Mouse (Mus musculus) c-Kit-positive CD71-positive TER-119-positive erythroid progenitor cells, embryonic 14.5 days (primary cell): ENCODE results near the gene Speg.

Experiments used
- DNase-seq: peaks from one replicate; pipeline ENCODE4 v3.0.0-alpha.2; 2013; ENCODE audit warnings: low spot score

Speg gene

DNA sequence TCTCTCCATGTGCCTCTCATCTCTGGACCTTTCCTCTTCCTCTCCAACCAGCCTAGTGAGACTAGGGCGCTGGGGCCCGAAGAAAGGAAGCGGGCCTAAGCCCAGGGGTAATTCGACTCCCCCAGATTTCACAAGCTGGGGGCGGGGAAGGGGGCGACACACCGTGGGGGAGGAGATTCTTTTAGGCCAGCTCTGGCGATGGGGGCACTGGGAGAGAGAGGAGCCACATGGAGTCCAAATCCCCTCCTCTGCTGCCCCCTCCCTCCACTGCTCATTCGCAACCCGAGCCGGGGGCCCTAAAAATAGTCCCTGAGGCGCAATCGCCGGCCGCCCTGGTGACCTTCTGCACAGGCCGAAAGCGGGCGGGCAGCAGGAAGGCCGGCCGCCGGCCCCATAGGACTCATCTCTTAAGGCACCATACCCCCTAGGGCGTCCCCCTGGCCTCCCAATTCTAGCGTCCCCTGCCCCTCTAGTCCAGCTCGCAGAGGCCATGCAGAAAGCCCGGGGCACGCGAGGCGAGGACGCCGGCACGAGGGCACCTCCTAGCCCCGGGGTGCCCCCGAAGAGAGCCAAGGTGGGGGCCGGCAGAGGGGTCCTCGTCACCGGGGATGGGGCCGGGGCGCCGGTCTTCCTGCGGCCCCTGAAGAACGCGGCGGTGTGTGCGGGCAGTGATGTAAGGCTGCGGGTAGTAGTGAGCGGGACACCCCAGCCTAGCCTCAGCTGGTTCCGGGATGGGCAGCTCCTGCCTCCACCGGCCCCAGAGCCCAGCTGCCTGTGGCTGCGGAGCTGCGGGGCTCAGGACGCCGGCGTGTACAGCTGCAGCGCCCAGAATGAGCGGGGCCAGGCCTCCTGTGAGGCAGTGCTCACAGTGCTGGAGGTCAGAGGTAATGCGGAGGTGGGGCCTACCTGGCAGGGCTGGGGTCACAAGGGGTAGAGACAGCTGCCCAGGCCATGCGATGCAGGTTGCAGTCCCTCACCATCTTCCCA, at the start of gene Speg:
Speg (plus strand) TSS at position 348 of the 987 bp plus-strand sequence.
- DNase-seq, result no peak

DNA sequence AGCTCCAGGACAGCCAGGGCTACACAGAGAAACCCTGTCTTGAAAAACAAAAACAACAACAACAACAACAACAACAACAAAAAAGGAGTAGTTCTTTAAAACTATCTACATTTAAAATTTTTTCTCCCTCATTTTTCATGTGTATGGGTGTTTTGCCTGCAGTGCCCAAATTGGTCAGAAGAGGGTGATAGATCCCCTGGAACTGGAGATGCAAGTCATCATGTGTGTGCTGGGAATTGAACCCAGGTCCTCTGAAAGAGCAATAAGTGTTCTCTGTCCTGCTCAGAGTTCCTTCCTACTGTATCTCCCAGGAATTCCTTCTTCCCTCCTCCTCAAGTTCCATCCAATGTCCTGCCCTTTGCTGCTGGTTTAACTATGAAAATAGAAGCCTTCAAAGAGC, 47.6 kb upstream of the Speg start:
- no peak for DNase-seq

DNA sequence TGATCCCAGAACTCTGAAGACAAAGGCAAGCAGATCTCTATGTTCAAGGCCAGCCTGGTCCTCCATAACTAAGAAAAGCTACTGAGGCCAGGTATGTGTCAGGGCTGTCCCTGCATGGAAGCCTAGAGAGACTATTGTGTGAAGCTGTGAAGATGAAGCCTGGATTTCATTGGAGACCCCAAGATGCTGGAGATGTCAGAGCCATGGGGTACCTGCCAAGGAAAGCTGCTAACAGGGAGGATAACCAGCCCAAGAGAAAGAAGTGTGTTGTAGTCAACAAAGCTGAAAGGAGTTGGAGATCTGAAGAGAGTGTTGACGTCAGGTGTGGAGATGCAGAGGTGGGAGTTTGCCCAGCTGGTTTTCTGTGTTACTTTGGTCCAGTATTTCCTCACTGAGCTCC, 43.8 kb upstream of the Speg start:
- no peak for DNase-seq

DNA sequence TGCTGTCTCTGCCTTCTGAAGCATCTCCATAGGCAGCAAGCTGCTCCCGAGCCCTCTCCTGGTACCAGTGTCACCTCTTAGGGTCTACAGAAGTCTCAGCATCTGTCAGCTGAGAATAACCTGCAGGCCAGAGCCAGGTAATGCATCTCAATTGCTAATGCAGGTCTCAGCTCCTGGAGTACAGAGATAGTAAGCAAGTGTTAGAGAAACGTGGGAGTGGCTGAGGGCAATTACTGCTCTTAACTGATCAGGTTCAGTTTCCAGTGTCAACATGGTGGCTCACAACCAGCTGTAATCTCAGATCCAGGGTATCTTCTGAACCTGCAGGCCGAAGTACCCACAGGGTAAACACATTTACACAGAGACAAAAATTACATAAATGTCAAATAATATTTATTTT, 38.6 kb upstream of the Speg start:
- DNase-seq, result no peak

DNA sequence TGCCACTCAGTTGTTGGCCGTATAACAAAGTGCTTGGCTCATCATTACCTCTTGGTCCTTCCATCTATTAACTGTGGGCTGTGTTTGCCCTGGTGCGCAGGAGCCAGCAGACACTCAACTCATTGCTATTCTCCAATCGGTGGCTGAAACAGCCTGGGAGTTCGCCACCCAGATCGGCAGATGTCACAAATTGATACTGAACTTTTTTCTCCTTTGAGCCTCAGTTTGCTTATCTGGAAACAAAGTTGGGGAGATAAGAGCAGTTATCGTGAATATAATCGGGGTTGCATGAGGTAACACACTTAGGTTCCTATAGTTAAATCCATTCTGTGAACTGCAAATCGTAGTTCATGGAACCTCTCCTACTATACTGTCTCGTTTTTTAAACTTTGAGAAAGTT, 38.0 kb upstream of the Speg start:
- DNase-seq, result no peak

DNA sequence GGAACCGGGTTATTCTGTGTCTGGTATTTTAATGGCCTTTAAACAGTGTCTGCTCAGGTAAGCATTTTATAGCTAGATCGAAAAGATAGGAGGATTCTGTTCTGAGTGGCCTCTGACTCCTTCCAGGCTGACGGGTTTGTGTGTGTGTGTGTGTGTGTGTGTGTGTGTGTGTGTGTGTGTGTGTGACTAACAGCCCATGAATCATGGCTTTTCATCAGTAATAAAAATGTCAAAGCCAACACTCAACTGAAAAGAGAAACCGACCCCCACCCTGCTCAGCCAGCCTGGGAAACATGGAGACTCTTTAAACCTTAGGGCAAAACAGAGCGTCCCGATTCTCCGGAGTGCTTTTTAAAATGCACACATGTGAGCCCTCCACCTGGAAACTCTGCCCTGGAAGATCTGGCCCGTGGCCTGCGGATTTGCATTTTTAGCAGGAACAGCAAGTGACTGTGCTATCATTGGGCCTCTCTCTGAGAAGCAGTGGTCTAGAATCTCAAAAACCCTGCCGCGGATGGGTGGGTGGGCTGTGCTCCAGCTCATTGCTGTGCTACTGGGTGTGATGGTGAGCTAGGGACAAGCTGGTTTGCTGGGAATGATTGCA, 36.9 kb upstream of the Speg start:
- no peak for DNase-seq

DNA sequence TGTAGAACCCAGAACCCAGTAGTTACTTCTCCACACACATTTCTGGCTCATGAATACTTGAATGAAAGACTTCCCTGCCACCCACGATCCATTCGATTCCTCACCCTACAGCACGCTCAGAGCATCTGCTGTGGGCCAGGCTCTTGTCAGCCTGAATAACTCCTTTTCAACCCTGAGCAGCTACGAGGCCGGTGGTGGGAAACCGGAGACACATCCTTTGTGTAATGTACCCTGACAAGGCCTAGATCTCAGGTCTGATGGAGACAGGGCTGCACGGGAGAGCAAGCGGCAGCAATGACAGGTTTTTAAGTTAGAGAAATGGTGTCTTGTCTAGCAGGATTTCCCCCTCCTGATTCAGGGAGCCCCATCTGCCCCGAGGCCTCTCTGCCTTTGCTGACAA, 35.8 kb upstream of the Speg start:
- DNase-seq, result no peak

DNA sequence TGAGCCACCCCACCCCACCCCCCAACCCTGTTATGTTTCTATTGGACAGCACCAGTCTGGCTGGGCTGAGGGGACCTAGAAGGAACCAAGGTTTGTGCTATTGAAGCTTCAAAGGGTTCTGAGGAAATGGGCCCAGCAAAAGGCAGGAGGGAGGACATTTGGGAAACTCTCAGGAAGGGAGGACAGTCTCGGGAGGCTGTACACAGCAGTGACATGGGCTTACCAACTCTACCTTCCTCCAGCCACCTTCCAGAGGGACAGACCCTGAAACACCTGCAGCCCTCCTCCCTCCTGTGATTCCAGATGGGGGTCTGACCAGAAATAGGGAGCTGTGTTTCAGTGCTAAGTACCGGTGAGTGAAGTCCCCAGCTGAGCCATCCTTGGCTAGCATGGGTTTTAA, 34.6 kb upstream of the Speg start:
- DNase-seq, result no peak

DNA sequence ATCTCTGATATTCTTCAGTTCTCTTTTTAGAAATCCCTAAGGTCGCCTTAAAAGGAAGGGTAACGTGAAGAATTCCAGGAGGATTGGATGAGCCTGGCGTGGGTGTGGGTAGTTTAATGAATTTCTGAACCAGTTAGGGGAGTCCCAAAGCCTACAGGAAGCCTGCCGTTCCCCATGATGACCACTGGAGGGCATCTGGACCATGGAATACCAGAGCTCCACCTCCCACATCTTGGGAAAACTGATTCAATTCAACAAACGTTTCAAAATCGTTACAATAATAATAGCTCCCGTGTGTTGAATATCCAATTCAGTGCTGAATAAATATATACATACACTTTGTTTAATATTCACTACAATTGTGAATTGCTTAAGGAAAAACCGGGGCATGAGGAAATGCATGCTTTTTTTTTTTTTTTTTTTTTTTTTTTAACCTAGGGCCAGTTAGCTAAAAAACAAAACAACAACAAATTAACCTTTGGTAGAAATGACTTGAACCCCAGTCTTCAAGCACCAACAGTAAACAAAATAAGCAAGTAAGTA, 32.2 kb upstream of the Speg start:
- peak; percentile 29 for DNase-seq

DNA sequence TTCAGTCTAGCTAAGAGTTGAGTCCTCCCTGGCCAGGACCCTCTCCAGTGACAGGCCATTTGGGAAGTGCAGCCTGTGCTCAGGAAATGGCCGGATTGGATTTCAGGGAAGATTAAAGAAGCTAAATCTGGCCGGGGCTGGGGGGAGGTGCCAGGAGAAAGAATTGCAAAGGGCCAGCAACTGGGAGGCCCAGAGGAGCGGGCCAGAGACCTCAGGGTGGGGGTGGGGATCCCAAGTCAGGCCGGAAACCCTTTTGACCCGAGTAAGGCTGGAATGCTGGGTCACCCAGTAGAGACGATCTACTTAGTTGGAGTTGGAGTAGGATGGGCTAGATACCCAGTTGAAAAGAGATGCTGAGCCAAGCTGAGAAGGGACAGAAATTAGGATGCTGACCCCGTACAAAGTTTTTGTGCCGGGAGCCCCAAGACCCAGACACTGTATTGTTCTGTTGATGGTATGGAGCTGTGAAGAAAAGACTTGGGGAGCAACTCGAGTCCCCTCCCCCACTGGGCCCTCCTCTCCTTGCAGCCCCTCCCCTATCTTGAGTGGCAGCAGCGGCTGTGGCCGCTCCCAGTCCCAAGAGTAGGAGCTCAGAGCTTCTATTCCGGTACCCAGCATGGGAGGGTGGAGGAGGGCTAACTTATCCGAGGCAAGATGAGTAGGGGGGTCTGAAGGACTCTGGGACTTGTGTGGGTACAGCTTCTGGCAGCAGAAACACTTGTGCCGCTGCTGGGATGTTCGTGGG, 30.6 kb upstream of the Speg start:
- no peak for DNase-seq

DNA sequence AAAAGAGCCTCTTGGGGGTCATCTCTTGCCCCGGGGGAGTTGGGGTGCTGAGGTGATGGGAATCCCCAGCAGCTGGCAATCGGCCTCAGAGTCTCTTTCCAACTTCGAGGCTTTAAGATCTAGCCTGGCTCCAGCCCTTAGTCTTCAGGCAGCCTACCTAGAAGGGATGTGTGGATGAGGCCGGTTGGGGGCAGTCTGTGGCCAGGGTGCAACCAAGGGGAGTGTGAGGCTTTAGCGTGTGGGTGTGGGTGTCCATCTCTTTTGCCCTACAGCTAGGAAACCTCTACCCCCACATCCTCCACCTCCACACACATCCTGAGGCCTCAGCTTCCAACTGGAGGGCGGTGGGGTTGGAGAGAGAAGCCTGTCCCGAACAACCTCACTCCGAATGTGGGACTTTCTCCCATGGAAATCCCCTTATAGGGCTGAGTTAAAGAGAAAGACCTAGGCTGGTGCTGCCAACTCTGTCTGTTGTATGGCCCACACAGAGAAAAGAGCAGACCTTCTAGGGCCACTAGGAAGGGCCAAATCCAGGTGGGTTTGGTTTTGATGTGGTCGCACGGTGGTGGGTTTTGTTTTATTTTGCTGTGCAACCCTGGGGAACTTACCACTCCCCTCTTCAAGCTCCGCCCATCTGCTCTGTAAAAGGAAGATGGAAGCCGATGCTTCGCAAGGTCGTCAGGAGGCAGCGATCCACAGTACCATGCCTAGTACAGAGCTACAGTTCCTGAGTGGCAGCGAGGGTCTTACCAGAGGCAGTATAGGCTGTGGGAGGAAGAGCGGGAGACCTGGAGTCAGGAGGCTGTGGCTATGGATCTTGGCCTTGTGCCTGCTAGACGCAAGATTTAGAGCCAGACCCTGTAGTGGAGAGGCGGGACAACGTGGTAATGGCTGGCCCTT, 29.8 kb upstream of the Speg start:
- DNase-seq, result no peak

DNA sequence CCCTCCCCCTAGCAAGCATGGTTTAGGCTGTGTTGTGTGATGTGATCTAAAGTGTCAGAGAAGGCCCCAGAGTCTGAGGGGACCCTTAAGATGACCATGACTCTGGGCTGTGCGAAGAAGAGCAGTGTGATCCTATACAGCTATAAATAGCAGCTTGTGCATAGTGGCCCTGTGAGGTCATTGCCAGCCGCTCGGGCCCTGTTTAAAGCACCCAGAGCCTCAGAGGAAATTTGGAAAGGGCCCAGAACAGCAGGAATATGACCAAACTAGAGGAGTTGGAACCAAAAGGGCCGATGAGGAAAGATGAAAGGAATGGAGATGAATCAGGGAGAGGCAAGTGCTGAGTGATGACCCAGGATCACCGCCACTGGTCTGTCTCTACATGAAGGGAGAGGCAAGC, 27.8 kb upstream of the Speg start:
- DNase-seq, result no peak

DNA sequence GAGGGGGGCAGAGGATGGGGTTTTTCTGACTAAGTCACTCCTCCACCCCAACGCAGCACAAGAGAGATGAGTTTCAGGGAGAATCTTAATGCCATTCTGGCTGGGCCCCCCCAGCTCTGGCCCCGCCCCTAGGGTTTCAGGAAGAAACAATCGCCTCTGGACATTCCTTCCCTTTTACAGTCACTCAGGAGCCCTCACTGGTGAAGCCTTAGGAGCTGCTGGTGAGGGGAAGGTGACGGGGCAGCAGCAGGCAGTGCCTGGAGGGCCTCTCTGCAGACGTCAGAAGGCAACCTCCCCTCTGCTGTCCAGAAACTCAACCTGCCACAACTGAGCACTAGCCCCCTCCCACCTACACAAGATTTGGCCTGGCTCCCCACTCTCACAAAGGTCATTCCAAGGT, 25.8 kb upstream of the Speg start:
- no peak for DNase-seq

DNA sequence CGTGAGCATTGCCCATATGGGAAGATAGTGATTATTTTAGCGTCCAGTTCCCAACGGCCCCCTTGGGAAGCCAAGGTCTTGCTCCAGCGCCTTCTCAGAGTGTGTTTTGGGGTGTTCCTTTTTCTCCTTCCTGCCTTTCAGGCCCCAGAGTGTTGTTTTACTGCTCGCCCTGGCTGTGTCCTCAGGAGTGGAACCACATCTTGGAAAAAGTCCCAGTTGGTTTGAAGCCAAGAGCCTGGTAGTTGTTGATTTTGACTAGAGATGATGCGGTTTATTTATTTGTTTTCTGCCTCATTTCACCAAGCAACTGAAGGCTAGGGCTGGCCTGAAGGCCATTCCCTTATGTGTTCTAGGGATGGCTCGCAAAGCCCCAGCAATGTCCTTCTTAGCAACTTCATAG, 17.8 kb upstream of the Speg start:
- no peak for DNase-seq

DNA sequence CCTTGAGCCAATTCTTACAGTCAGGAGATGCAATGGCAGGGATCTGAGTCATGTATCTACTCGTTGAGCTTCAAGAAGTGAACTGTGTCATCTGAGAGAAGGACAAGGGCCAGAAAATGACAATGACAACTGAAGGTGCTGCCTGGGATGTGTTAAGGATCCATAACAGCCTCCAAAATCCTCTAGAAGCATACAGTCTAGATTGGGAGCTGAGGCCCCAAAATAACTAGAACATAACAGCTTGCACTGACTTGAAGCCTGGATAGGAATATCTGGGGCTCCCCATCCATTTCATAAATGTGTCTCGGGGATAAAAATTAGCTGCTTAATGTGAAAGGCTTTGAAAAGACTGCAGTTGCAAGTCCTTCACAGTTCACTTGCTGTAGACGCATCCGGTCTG, 17.1 kb upstream of the Speg start:
- DNase-seq, result no peak

DNA sequence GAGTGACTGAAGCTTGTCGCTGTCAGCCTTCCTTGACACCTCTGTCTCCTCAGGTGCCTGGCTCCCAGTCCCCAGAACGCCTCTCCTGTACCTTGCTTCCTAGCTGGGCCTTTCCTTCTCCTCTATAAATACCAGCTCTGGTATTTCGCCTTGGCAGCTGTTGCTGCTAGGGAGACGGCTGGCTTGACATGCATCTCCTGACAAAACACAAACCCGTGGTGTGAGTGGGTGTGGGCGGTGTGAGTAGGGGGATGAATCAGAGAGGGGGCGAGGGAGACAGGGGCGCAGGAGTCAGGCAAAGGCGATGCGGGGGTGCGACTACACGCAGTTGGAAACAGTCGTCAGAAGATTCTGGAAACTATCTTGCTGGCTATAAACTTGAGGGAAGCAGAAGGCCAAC, 15.8 kb upstream of the Speg start:
- DNase-seq, result no peak

DNA sequence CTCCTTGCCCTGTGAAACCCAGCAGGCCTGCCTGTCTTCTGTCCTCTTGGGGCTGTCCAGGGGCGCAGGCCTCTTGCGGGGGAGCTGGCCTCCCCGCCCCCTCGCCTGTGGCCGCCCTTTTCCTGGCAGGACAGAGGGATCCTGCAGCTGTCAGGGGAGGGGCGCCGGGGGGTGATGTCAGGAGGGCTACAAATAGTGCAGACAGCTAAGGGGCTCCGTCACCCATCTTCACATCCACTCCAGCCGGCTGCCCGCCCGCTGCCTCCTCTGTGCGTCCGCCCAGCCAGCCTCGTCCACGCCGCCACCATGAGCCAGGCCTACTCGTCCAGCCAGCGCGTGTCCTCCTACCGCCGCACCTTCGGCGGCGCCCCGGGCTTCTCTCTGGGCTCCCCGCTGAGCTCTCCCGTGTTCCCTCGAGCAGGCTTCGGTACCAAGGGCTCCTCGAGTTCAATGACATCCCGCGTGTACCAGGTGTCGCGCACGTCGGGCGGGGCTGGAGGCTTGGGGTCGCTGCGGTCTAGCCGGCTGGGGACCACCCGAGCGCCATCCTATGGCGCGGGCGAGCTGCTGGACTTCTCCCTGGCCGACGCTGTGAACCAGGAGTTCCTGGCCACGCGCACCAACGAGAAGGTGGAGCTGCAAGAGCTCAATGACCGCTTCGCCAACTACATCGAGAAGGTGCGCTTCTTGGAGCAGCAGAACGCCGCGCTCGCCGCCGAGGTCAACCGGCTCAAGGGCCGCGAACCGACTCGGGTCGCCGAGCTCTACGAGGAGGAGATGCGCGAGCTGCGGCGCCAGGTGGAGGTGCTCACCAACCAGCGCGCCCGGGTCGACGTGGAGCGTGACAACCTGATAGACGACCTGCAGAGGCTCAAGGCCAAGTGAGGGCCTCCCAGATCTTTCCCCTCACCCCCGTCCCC, 14.7 kb upstream of the Speg start, which contains the start of gene Des:
Des (plus strand) TSS at position 218 of the 920 bp plus-strand sequence.
- no peak for DNase-seq

DNA sequence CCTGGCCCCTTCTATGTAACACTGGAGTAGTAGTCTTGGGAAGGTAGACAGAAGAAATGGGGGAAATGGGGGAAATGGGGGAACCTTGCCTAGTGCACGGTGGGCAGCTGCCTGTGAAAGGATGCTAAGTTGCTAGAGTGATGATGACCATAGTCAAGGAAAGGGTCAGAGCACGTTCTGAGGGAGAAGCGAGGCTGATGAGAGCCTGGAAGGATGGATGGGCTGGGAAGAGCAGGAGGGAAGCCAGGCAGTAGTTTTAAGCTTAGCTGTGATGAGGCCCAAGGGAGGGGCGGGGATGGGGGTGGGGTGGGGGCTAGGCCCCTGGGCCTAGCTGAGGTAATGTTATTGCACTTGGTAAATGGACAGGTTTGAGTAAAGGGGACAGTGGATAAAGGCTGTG, 14.0 kb upstream of the Speg start:
- DNase-seq, result no peak

DNA sequence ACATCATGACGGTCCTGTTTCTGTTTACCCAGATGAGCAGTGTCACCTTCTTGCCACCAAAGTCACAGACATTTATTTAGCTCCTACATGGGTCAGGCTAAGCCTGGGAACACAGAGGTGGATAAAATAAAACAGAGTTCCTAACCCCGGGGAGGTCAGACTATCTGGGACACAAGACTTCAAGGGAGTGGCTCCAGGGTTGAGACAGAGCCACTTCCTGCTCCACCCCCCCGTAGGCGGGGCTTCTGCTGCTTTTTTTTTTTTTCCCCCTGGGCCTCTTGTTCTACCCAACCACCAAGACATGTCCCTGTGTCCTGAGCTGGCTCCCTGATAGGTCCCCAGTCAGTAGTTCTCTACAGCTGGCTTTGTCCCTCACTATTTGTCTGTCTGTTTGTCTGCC, 13.3 kb upstream of the Speg start:
- no peak for DNase-seq

DNA sequence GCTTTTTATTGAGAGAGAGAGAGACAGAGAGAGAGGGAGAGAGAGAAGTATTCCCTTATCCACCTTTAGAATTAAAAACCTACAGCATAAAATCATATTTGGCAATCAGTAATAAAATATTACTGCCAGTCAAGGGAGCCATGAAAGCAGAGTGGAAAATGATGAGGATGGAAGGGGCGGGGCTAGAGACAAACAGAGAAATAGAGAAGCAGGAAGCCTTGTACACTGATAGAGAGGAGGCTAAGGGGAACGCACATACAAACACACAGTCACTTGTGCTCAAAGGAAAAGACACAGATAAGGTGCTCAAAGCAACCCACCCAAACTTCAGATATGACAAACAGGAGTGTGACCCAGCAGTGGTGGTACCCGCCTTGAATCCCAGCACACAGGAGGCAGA, 11.2 kb upstream of the Speg start:
- DNase-seq, result no peak
